32 mouse cellular contexts compared by ENCODE assay signal in genomic region chr12:111747421-111747820, GRCm38 (mm10).
"Had no signal": no experiment of that assay in that cellular context is flagged by ENCODE, and none has a peak within 500 bp of the region (broad histone marks: within the 10 kb centered on the region; RNA-seq: fewer than 3 reads in every experiment).

No protein-coding gene starts in this region.

- H3K27ac ChIP-seq: hindbrain, embryonic 10.5 days; hindbrain, embryonic 12.5 days; hindbrain, embryonic 13.5 days; hindbrain, embryonic 14.5 days; hindbrain, embryonic 15.5 days; hindbrain, postnatal 0 days; kidney, embryonic 15.5 days; kidney, postnatal 0 days; layer of hippocampus, adult 2 months; left cerebral cortex, adult 2 months had no signal

- ATAC-seq: hindbrain, embryonic 16.5 days; hindbrain, postnatal 0 days; inflammation-experienced regulatory T-cells, adult 6 months; intestine, postnatal 0 days had no signal

- H3K36me3 ChIP-seq: heart, embryonic 12.5 days; heart, embryonic 13.5 days; heart, embryonic 15.5 days; hindbrain, embryonic 10.5 days; hindbrain, embryonic 12.5 days; hindbrain, embryonic 13.5 days; hindbrain, embryonic 15.5 days; kidney, embryonic 15.5 days had no signal

- DNase-seq: heart, postnatal 10 days; heart, postnatal 14 days; heart, postnatal 36 days; kidney, adult 11 months; kidney, adult 18-20 months; kidney, adult 2 months; kidney, adult 8-10 months; kidney, adult 9 months; kidney, postnatal 10 days; kidney, postnatal 14 days; kidney, postnatal 25 days; kidney, postnatal 36 days; kidney, postnatal 4 days; layer of hippocampus, adult 9-11 months; layer of hippocampus, postnatal 36 days had no signal

- H3K9ac ChIP-seq: heart, embryonic 12.5 days; heart, embryonic 13.5 days; heart, embryonic 15.5 days; hindbrain, embryonic 12.5 days; hindbrain, embryonic 13.5 days; hindbrain, embryonic 14.5 days; hindbrain, embryonic 15.5 days; kidney, embryonic 15.5 days had no signal

- H3K4me3 ChIP-seq: heart, embryonic 12.5 days; heart, embryonic 13.5 days; heart, embryonic 15.5 days; hindbrain, embryonic 10.5 days; hindbrain, embryonic 12.5 days; hindbrain, embryonic 13.5 days; hindbrain, embryonic 15.5 days; kidney, embryonic 15.5 days; layer of hippocampus, adult 2 months; left cerebral cortex, adult 2 months had no signal

- H3K4me2 ChIP-seq: heart, embryonic 11.5 days; heart, embryonic 12.5 days; heart, embryonic 13.5 days; heart, embryonic 15.5 days; hindbrain, embryonic 12.5 days; hindbrain, embryonic 13.5 days; hindbrain, embryonic 14.5 days; hindbrain, embryonic 15.5 days; kidney, embryonic 15.5 days had no signal

- H3K9me3 ChIP-seq: heart, embryonic 12.5 days; heart, embryonic 13.5 days; heart, embryonic 15.5 days; hindbrain, embryonic 10.5 days; hindbrain, embryonic 12.5 days; hindbrain, embryonic 13.5 days; hindbrain, embryonic 15.5 days; kidney, embryonic 15.5 days had no signal

- H3K27me3 ChIP-seq: heart, embryonic 12.5 days; heart, embryonic 13.5 days; heart, embryonic 15.5 days; hindbrain, embryonic 12.5 days; hindbrain, embryonic 13.5 days; hindbrain, embryonic 15.5 days; kidney, embryonic 15.5 days had no signal
